Mouse (Mus musculus): ENCODE data around the gene Gpn2. TPM values are rescaled to one million over a fixed set of nuclear protein-coding genes. Genes with fewer than 3 reads are reported as not detected.

The Gpn2 gene
- polyA plus RNA-seq, 1 experiment from 2014 or later: 28.6 TPM

DNA sequence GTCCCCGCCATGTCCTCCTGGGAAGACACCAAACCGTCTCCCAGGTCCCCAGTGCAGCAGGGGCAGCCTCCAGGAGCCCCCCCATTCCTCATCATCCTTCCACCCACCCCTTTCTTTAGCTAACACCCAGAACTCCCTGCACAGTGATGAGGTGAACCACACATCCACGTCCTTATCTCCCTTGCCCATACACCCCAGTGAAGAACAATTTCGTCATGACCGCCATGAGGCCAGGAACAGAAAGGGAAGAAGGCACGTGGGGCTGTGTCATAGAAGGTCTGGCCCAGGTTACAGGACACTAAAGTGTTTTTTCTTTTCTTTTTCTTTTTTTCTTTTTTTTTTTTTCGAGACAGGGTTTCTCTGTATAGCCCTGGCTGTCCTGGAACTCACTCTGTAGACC, 40.7 kb downstream of the Gpn2 start:
- H3K36me3 ChIP-seq (ENCODE audit: control insufficient read depth, insufficient read depth, low read length): peaks cover 6% of the 10 kb centered on the region

DNA sequence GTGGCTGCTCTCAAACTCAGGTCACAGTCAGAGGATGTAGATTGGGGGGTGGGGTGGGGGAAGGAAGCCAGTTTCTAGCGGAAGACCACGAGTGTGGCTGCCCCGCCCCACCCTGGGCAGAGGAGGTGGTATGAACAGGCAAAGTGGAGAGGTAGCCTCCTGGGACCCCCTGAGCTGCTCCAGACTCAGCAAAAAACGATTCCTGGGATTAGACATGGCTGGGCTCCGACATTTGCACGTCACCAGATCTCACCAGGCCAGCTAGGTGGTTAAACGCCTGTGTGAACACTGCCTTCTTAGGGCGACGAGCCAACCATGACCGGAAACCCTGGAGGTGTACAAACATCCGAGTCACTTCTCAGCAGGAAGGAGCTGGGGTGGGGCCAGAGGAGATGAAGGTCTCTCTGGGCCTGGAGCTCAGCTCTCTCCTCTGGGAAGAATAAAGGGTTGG, 41.5 kb downstream of the Gpn2 start:
- no peak overlapping the region for H3K27ac ChIP-seq (ENCODE audit: low read depth, low read length)
- no peaks in the 10 kb centered on the region for H3K27me3 ChIP-seq (ENCODE audit: control insufficient read depth, insufficient read depth, low read length)
- no peaks in the 10 kb centered on the region for H3K9me3 ChIP-seq (ENCODE audit: control insufficient read depth, low read length)
- ATAC-seq (ENCODE audit: low FRiP score) (no peak), DNase-seq (ENCODE audit: low spot score, missing footprints) (peak; percentile 83)
- peaks cover 6% of the 10 kb centered on the region for H3K36me3 ChIP-seq (ENCODE audit: control insufficient read depth, insufficient read depth, low read length)
- H3K4me1 ChIP-seq (ENCODE audit: control insufficient read depth, insufficient read depth, low read length): no peaks in the 10 kb centered on the region
- WGBS: 44% methylated on average over 11 of the region's 11 CpGs
- H3K4me2 ChIP-seq: no peak overlapping the region
- H3K4me3 ChIP-seq (ENCODE audit: low read depth, low read length): no peak overlapping the region
- no peak overlapping the region for H3K9ac ChIP-seq (ENCODE audit: low read length)

More for the DNA sequence above, 40.7 kb downstream of the Gpn2 start:
- H3K4me3 ChIP-seq (ENCODE audit: low read depth, low read length): no peak overlapping the region
- WGBS: 91% methylated on average over 7 of the region's 7 CpGs
- ATAC-seq (ENCODE audit: low FRiP score) (no peak), DNase-seq (ENCODE audit: low spot score, missing footprints) (peak; percentile 37)
- no peak overlapping the region for H3K4me2 ChIP-seq
- no peaks in the 10 kb centered on the region for H3K27me3 ChIP-seq (ENCODE audit: control insufficient read depth, insufficient read depth, low read length)
- H3K9ac ChIP-seq (ENCODE audit: low read length): no peak overlapping the region
- no peak overlapping the region for H3K27ac ChIP-seq (ENCODE audit: low read depth, low read length)
- H3K4me1 ChIP-seq (ENCODE audit: control insufficient read depth, insufficient read depth, low read length): no peaks in the 10 kb centered on the region
- H3K9me3 ChIP-seq (ENCODE audit: control insufficient read depth, low read length): no peaks in the 10 kb centered on the region

DNA sequence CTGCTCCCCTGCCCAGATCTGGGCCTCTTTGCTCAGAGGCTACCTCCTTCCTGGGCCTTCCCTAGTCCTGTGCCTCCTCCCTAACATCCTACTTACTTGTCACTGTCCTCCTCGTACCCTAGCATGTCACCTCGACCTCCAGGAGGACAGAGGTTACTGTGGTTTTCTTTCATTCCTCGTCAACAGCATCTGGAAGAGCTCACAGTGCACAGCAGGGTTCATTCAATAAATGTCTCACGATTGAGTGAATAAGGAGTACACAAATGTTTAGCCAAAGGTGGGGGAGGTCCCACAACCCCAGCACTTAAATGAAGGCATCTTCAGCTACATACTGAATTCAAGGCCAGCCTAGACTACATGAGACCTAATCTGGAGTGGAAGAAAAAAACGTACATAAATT, 42.1 kb downstream of the Gpn2 start:
- Histone ChIP-seq H3K9me3 (ENCODE audit: control insufficient read depth, low read length) (no peaks in the 10 kb centered on the region), H3K27me3 (ENCODE audit: control insufficient read depth, insufficient read depth, low read length) (no peaks in the 10 kb centered on the region), H3K36me3 (ENCODE audit: control insufficient read depth, insufficient read depth, low read length) (peaks cover 6% of the 10 kb centered on the region), H3K9ac (ENCODE audit: low read length) (no peak overlapping the region), H3K4me1 (ENCODE audit: control insufficient read depth, insufficient read depth, low read length) (no peaks in the 10 kb centered on the region), H3K27ac (ENCODE audit: low read depth, low read length) (no peak overlapping the region), H3K4me2 (no peak overlapping the region), H3K4me3 (ENCODE audit: low read depth, low read length) (no peak overlapping the region)
- 45% methylated on average over 5 of the region's 5 CpGs for WGBS
- ATAC-seq (ENCODE audit: low FRiP score): no peak
- DNase-seq (ENCODE audit: low spot score, missing footprints): peak; percentile 53

DNA sequence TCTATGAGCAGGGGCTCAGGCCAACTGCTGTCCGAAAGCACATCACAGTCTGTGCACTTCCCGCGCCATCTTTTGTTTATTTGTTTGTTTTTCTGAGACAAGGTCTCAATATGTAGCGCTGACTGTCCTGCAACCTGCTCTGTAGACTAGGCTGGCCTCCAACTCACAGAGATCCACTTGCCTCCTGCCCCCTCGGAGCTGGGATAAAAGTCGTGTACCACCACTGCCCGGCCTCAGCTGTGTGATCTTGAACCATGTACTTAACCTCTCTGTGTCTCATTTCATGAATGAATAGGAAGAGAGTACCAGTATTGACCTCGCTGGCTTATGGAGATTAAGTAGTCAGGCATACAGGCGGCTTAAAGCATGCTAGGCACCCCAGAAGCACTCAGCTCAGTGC, 42.5 kb downstream of the Gpn2 start:
- no peak overlapping the region for H3K4me2 ChIP-seq
- H3K27ac ChIP-seq (ENCODE audit: low read depth, low read length): no peak overlapping the region
- no peaks in the 10 kb centered on the region for H3K27me3 ChIP-seq (ENCODE audit: control insufficient read depth, insufficient read depth, low read length)
- H3K9ac ChIP-seq (ENCODE audit: low read length): no peak overlapping the region
- ATAC-seq (ENCODE audit: low FRiP score): no peak
- DNase-seq (ENCODE audit: low spot score, missing footprints): peak; percentile 45
- no peaks in the 10 kb centered on the region; the same call in 1 of the 2 replicates for H3K4me1 ChIP-seq (ENCODE audit: control insufficient read depth, insufficient read depth, low read length)
- WGBS: 84% methylated on average over 9 of the region's 9 CpGs
- no peaks in the 10 kb centered on the region for H3K9me3 ChIP-seq (ENCODE audit: control insufficient read depth, low read length)
- H3K36me3 ChIP-seq (ENCODE audit: control insufficient read depth, insufficient read depth, low read length): peaks cover 6% of the 10 kb centered on the region
- H3K4me3 ChIP-seq (ENCODE audit: low read depth, low read length): no peak overlapping the region

DNA sequence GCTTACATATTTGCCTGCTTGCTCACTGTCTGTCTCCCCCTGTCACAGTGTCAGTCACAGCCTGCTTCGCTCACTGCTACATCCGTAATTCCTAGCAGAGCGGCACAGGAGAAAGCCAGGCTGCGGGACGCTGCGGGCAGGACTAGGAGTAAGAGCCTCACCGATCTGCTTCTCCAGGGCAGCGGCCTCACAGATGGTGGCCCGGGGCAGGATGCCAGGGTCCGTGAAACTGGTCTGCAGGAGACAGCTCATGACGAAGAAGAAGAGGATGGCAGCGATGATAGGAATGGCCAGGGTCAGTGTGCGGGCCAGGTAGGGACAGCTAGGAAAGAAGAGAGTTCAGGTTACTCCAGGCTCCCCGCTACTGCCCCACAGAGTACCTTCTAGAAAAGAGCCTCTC, 42.9 kb downstream of the Gpn2 start:
- DNase-seq (ENCODE audit: low spot score, missing footprints) (peak; percentile 62), ATAC-seq (ENCODE audit: low FRiP score) (no peak)
- Histone ChIP-seq H3K36me3 (ENCODE audit: control insufficient read depth, insufficient read depth, low read length) (peaks cover 6% of the 10 kb centered on the region), H3K4me3 (ENCODE audit: low read depth, low read length) (no peak overlapping the region), H3K9ac (ENCODE audit: low read length) (no peak overlapping the region), H3K4me1 (ENCODE audit: control insufficient read depth, insufficient read depth, low read length) (peaks cover 2% of the 10 kb centered on the region), H3K27me3 (ENCODE audit: control insufficient read depth, insufficient read depth, low read length) (no peaks in the 10 kb centered on the region), H3K9me3 (ENCODE audit: control insufficient read depth, low read length) (no peaks in the 10 kb centered on the region), H3K27ac (ENCODE audit: low read depth, low read length) (no peak overlapping the region), H3K4me2 (no peak overlapping the region)
- WGBS: 93% methylated on average over 14 of the region's 14 CpGs

DNA sequence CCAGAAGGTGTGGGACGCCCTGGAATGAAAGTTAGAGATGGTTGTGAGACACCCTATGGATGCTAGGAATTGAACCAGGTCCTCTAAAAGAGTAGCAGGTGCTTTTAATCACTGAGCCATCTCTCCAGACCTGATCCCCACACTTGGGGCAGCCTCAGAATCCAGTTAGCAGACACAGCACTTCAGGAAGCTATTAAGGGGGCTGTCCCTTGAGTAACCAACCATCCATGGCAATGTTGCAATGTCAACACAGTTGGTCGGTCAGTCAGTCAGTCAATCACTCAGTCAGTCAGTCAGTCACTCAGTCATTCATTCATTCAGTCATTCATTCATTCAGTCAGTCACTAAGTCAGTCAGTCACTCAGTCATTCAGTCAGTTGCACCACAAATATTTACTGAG, 44.4 kb downstream of the Gpn2 start:
- Histone ChIP-seq H3K36me3 (ENCODE audit: control insufficient read depth, insufficient read depth, low read length) (peaks cover 6% of the 10 kb centered on the region), H3K4me2 (no peak overlapping the region), H3K9me3 (ENCODE audit: control insufficient read depth, low read length) (no peaks in the 10 kb centered on the region), H3K27ac (ENCODE audit: low read depth, low read length) (no peak overlapping the region), H3K4me1 (ENCODE audit: control insufficient read depth, insufficient read depth, low read length) (peaks cover 7% of the 10 kb centered on the region), H3K9ac (ENCODE audit: low read length) (no peak overlapping the region), H3K27me3 (ENCODE audit: control insufficient read depth, insufficient read depth, low read length) (no peaks in the 10 kb centered on the region), H3K4me3 (ENCODE audit: low read depth, low read length) (no peak overlapping the region)
- DNase-seq (ENCODE audit: low spot score, missing footprints) (peak; percentile 37), ATAC-seq (ENCODE audit: low FRiP score) (no peak)
- 88% methylated on average over 2 of the region's 2 CpGs for WGBS

DNA sequence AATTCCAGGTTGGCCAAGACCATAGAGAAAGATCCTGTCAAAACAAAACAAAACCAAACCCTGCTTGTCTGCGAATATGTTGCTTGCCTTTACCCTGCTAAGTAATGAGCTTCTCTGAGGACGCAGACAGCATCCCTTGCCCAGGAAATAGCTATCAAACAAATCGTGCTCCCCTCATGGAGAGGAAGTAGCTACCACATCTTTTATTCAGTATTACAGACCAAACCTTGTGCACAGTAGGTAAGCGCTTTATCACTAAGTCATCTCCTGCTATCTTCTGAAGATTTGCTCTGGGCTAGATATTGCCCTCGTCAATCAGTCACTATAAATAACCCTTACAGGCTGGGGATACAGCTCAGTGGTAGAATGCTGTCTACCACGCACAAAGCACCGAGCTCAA, 45.0 kb downstream of the Gpn2 start:
- no peak for ATAC-seq (ENCODE audit: low FRiP score)
- peaks cover 6% of the 10 kb centered on the region; the same call in 1 of the 2 replicates for H3K36me3 ChIP-seq (ENCODE audit: control insufficient read depth, insufficient read depth, low read length)
- H3K27ac ChIP-seq (ENCODE audit: low read depth, low read length): no peak overlapping the region
- no peaks in the 10 kb centered on the region for H3K27me3 ChIP-seq (ENCODE audit: control insufficient read depth, insufficient read depth, low read length)
- 91% methylated on average over 7 of the region's 7 CpGs for WGBS
- no peak for DNase-seq (ENCODE audit: low spot score, missing footprints)
- peaks cover 7% of the 10 kb centered on the region for H3K4me1 ChIP-seq (ENCODE audit: control insufficient read depth, insufficient read depth, low read length)
- no peak overlapping the region for H3K9ac ChIP-seq (ENCODE audit: low read length)
- H3K4me3 ChIP-seq (ENCODE audit: low read depth, low read length): no peak overlapping the region
- H3K9me3 ChIP-seq (ENCODE audit: control insufficient read depth, low read length): no peaks in the 10 kb centered on the region
- H3K4me2 ChIP-seq: no peak overlapping the region

DNA sequence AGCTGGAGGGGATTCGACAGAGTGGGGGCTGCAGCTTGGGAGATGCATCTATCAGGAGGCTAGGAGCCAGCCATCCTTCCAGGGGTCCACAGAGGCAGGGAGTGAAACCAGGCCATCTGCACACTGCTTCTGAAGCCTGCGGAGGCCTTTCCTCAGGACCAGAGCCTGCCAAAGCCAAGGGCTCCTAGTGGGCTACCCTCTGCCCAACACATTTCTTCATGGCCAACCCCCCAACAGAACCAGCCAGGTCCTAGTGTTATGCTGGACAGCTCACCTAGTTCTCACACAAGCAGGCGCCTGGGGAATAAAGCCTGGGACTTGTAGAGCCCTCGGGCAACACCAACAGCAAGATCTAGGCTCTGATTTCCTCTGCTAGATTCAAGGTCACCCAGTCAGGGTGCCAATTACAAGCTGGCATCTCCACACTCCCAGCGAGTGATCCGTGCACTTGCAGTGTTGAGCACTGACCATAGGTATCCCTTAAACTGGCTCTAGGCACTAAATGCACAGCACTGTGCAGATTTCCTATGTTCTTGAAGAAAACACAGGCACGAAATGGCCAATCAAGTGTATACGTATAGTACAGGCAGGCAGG, 46.3 kb downstream of the Gpn2 start:
- Histone ChIP-seq H3K9me3 (ENCODE audit: control insufficient read depth, low read length) (no peaks in the 10 kb centered on the region), H3K4me2 (no peak overlapping the region), H3K27me3 (ENCODE audit: control insufficient read depth, insufficient read depth, low read length) (no peaks in the 10 kb centered on the region), H3K27ac (ENCODE audit: low read depth, low read length) (no peak overlapping the region), H3K9ac (ENCODE audit: low read length) (no peak overlapping the region), H3K4me1 (ENCODE audit: control insufficient read depth, insufficient read depth, low read length) (peaks cover 7% of the 10 kb centered on the region), H3K36me3 (ENCODE audit: control insufficient read depth, insufficient read depth, low read length) (peaks cover 3% of the 10 kb centered on the region; the same call in 1 of the 2 replicates), H3K4me3 (ENCODE audit: low read depth, low read length) (no peak overlapping the region)
- DNase-seq (ENCODE audit: low spot score, missing footprints): peak; percentile 69
- 91% methylated on average over 8 of the region's 8 CpGs for WGBS
- ATAC-seq (ENCODE audit: low FRiP score): no peak

DNA sequence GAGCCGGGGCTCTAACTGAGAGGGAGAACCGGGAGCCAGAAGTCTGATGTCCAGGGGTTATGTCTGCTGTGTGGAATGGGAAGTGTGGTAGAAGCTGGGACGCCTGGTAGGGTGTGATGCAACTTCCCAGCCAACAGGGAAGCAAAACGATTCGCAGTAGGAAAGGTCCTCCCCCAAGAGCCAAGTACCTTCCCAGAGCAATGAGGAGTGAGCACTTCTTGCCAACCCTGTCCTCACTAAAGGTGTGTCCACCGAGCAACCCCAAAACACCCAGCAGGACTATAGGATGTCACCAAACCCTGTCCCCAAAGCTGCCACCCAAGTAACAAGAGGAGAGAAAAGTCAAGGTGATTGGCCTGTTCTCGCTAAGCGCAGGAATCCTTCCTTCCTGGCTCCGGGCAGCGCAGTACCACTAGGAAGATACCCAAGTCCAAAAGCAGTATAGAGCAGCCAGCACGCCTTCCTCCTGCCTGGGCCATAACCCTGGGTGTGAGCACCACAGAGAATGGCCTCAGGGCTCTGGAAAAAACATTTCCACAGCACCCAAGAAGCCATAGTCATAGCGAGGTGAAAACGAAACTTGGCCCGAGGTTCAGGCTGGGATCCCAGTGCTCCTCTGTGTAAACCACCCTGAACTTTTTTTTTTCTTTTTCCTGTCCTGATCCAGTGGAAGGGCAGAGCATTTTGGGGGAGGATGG, 47.1 kb downstream of the Gpn2 start:
- Histone ChIP-seq H3K4me2 (no peak overlapping the region), H3K9ac (ENCODE audit: low read length) (no peak overlapping the region; the same call in 1 of the 2 replicates), H3K36me3 (ENCODE audit: control insufficient read depth, insufficient read depth, low read length) (peaks cover 3% of the 10 kb centered on the region; the same call in 1 of the 2 replicates), H3K4me3 (ENCODE audit: low read depth, low read length) (no peak overlapping the region), H3K27ac (ENCODE audit: low read depth, low read length) (no peak overlapping the region), H3K9me3 (ENCODE audit: control insufficient read depth, low read length) (no peaks in the 10 kb centered on the region), H3K4me1 (ENCODE audit: control insufficient read depth, insufficient read depth, low read length) (peaks cover 7% of the 10 kb centered on the region), H3K27me3 (ENCODE audit: control insufficient read depth, insufficient read depth, low read length) (no peaks in the 10 kb centered on the region)
- no peak for ATAC-seq (ENCODE audit: low FRiP score)
- WGBS: 84% methylated on average over 14 of the region's 14 CpGs
- DNase-seq (ENCODE audit: low spot score, missing footprints): peak; percentile 82

Measured in midbrain, embryonic 11.5 days (tissue).